Mouse (Mus musculus): Measurements from ENCODE around the gene Rptor.

DNA sequence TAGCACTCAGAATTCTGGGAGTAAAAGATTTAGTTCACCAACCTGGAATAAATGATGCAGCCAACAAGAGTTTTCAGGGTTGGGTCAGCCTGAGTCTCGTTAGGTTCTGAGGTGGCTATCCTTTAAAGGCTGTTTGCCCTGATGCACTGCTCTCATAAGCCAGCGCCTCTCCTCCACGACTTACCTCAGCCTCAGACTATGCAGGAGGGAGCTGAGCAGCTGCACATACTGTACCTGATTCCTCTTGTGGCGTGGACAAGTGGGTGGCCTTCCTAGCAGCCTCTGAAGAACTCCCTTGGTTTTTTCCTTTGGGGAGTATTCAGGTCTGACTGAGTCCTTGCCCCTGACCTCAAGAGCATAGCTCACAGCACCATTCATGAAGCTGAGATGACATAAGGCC, 209.4 kb downstream of the Rptor start:
- TF ChIP-seq POLR2A (IDR thresholded peaks at IDR 0.05; ENCODE audit: control insufficient read depth in 1 of 2, insufficient read depth in 1 of 2, low read depth in 1 of 2, low read length in 2 of 2, poor library complexity in 1 of 2) (no peak), SIN3A (IDR thresholded peaks at IDR 0.05; ENCODE audit: low read length) (no peak)

Measured in MEL (cell line).